Mouse (Mus musculus): ENCODE measurements around the gene Immt. TPM values are rescaled to one million over a fixed set of nuclear protein-coding genes. Genes with fewer than 3 reads are reported as not detected.

Gene Immt
- polyA plus RNA-seq (2015; fragmentation: Nextera tagmentation; extraction: Ambion mirVana) = 170 and 173 TPM in 2 replicates

DNA sequence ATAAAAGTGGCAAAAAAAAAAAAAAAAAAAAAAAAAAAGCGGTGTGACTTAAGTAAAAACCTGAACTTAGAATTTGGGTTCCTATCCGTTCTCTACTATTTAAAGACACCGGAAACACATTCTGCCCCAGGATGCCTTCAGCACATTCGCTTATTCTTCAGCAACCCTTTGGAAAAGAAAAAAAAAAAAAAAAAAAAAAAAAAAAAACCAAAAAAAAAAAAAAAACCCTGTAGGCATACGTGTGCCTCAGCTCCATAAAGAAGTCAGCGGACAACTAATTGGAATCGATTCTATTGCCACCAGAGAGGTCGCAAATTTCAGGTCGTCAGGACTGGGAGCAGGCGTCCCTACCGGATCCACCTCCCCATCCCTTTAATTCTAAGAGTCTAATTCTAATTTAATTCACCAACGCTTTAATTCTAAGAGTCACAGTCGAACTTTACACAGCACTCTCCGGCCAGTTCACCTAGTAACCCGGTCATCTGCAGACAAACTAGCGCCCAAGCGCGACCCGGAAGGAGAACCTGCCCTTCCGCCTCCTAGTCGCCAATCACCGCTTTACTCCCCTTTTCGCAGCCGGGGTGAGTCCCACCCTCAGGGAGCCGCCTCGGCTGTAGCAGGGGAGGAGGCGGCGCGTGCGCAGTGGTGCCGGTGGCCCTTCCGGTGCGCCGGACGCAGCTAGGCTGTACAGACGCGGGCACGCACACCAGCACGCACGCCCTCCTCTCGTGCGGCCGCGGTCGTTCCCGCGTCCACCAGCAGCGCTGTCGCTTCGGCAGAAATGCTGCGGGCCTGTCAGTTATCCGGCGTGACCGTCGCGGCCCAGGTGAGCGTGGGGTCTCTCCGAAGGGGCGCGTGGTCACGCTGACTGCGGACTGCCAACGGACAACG is at the start of gene Immt:
Gene Immt (plus strand): TSS at position 642 of the 891 bp plus-strand sequence.
- peak within 1 kb of the TSS; percentile 74 for H3K4me3 ChIP-seq (ENCODE audit: low read length)
- ATAC-seq (ENCODE audit: low read depth) = peak; percentile 99
- under 1% methylated on average over 64 of the region's 64 CpGs for WGBS

DNA sequence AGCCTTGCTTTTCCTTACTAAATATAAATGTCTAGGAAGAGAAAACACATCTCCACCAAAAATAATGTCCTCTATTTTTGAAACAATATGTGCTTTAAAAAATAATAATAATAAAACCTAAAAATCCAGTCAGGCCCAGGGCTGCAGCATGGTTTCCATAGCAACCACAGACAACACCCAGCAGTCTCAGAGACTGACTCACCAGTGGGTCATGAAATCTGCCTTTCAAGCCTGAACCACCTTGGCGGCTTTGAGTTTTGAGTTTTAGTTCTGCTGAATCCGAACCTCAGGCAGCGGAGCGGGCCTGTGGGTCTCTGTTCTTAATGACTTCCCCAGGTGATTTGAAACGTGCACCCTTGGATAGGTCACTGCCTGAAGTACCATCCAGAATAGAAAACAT is 48.0 kb upstream of the Immt start:
- no peak for ATAC-seq (ENCODE audit: low read depth)
- Histone ChIP-seq H3K4me3 (ENCODE audit: low read length) (no peak overlapping the region), H3K36me3 (ENCODE audit: control insufficient read depth, insufficient read depth, low read length) (no peaks in the 10 kb centered on the region), H3K4me1 (replicated peaks; ENCODE audit: control insufficient read depth, insufficient read depth, low read length) (no peaks in the 10 kb centered on the region), H3K4me2 (ENCODE audit: low read depth, low read length) (no peak overlapping the region), H3K27me3 (ENCODE audit: control insufficient read depth, insufficient read depth, low read depth, low read length) (no peaks in the 10 kb centered on the region), H3K9me3 (ENCODE audit: control insufficient read depth, low read length) (no peaks in the 10 kb centered on the region), H3K27ac (ENCODE audit: low read length) (no peak overlapping the region), H3K9ac (ENCODE audit: low read length) (no peak overlapping the region)
- WGBS = 85% methylated on average over 5 of the region's 5 CpGs

More for the DNA sequence above, at the start of gene Immt:
- no peaks in the 10 kb centered on the region for H3K9me3 ChIP-seq (ENCODE audit: control insufficient read depth, low read length)
- H3K27me3 ChIP-seq (ENCODE audit: control insufficient read depth, insufficient read depth, low read depth, low read length) = no peaks in the 10 kb centered on the region
- H3K27ac ChIP-seq (ENCODE audit: low read length) = peak within 1 kb of the TSS; percentile 81
- H3K36me3 ChIP-seq (ENCODE audit: control insufficient read depth, insufficient read depth, low read length) = 0 out of 2 replicates have a peak, but pooled peaks cover 3% of the 10 kb centered on the region
- H3K4me2 ChIP-seq (ENCODE audit: low read depth, low read length) = peak within 1 kb of the TSS; percentile 93
- peaks cover 8% of the 10 kb centered on the region for H3K4me1 ChIP-seq (replicated peaks; ENCODE audit: control insufficient read depth, insufficient read depth, low read length)
- peak within 1 kb of the TSS; percentile 75 for H3K9ac ChIP-seq (ENCODE audit: low read length)

DNA sequence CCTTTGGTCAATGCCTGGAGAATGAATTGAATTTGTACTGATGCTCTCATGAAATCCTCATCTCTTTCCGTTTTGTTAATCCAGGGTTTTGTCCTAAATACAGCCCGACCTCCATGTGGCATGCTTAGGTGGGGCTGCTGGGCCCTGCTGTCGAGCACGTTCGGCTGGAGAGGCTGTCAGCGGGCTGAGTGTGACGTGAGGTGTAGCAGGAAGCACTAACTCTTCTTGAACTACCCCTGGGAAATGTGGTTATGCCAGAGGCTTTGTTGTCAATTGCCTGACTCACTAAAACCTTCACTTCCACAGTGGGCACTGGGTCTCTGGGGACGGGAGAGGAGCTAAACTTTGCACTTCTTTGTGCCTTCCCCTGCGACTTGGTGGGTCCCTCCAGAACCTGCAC is 42.8 kb upstream of the Immt start:
- 52% methylated on average over 9 of the region's 9 CpGs for WGBS
- no peak for ATAC-seq (ENCODE audit: low read depth)
- no peak overlapping the region for H3K4me3 ChIP-seq (ENCODE audit: low read length)
- no peak overlapping the region for H3K27ac ChIP-seq (ENCODE audit: low read length)
- H3K4me2 ChIP-seq (ENCODE audit: low read depth, low read length) = no peak overlapping the region
- no peaks in the 10 kb centered on the region for H3K9me3 ChIP-seq (ENCODE audit: control insufficient read depth, low read length)
- no peaks in the 10 kb centered on the region for H3K36me3 ChIP-seq (ENCODE audit: control insufficient read depth, insufficient read depth, low read length)
- no peaks in the 10 kb centered on the region for H3K4me1 ChIP-seq (replicated peaks; ENCODE audit: control insufficient read depth, insufficient read depth, low read length)
- H3K27me3 ChIP-seq (ENCODE audit: control insufficient read depth, insufficient read depth, low read depth, low read length) = no peaks in the 10 kb centered on the region
- no peak overlapping the region for H3K9ac ChIP-seq (ENCODE audit: low read length)

DNA sequence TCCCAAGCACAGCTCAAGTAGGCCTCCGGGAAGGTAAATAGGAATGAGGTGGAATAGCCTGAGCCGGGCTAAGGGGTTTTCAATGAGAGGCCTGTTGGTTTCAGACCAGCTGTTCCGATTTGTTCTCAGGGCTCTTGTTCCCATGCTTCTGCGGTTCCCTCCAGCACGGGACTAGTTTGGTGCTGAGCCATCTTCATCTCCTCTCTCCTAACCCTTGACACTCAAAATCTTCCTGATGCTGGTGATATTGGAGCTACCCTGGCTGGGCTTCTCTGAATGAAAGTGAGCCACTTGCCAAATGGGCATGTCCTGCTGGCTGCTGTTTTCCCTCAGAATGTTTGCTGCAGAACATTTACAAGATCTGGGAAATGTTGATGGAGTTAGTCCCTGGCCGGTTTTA is 39.4 kb upstream of the Immt start:
- no peaks in the 10 kb centered on the region for H3K9me3 ChIP-seq (ENCODE audit: control insufficient read depth, low read length)
- no peaks in the 10 kb centered on the region for H3K4me1 ChIP-seq (replicated peaks; ENCODE audit: control insufficient read depth, insufficient read depth, low read length)
- no peaks in the 10 kb centered on the region for H3K36me3 ChIP-seq (ENCODE audit: control insufficient read depth, insufficient read depth, low read length)
- ATAC-seq (ENCODE audit: low read depth) = no peak
- H3K9ac ChIP-seq (ENCODE audit: low read length) = no peak overlapping the region
- 75% methylated on average over 6 of the region's 6 CpGs for WGBS
- H3K27ac ChIP-seq (ENCODE audit: low read length) = no peak overlapping the region
- H3K4me3 ChIP-seq (ENCODE audit: low read length) = no peak overlapping the region
- no peak overlapping the region for H3K4me2 ChIP-seq (ENCODE audit: low read depth, low read length)
- H3K27me3 ChIP-seq (ENCODE audit: control insufficient read depth, insufficient read depth, low read depth, low read length) = no peaks in the 10 kb centered on the region

DNA sequence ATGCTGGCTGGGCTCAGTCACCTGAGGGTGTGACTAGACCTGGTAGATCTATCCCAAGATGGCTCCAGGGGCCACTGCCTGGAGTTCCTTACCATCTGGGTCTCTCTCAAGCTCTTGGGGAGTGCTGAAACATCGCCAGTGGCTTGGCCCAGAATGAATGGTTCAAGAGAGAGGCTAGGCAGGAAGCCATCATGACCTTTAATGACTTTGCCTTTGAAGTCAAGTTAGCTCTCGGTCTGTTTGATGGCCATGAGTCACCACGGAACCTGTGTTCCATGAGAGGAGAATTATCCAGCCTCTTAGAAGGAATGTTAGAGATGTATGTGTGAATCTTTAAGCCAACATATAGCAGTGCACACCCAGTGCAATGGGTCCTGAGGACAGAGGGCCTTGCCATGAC is 31.7 kb upstream of the Immt start:
- H3K4me1 ChIP-seq (replicated peaks; ENCODE audit: control insufficient read depth, insufficient read depth, low read length) = no peaks in the 10 kb centered on the region
- WGBS = 50% methylated on average over 3 of the region's 3 CpGs
- H3K27ac ChIP-seq (ENCODE audit: low read length) = no peak overlapping the region
- no peak overlapping the region for H3K4me2 ChIP-seq (ENCODE audit: low read depth, low read length)
- no peaks in the 10 kb centered on the region for H3K27me3 ChIP-seq (ENCODE audit: control insufficient read depth, insufficient read depth, low read depth, low read length)
- H3K9me3 ChIP-seq (ENCODE audit: control insufficient read depth, low read length) = no peaks in the 10 kb centered on the region
- no peak overlapping the region for H3K4me3 ChIP-seq (ENCODE audit: low read length)
- ATAC-seq (ENCODE audit: low read depth) = no peak
- no peak overlapping the region for H3K9ac ChIP-seq (ENCODE audit: low read length)
- H3K36me3 ChIP-seq (ENCODE audit: control insufficient read depth, insufficient read depth, low read length) = no peaks in the 10 kb centered on the region

DNA sequence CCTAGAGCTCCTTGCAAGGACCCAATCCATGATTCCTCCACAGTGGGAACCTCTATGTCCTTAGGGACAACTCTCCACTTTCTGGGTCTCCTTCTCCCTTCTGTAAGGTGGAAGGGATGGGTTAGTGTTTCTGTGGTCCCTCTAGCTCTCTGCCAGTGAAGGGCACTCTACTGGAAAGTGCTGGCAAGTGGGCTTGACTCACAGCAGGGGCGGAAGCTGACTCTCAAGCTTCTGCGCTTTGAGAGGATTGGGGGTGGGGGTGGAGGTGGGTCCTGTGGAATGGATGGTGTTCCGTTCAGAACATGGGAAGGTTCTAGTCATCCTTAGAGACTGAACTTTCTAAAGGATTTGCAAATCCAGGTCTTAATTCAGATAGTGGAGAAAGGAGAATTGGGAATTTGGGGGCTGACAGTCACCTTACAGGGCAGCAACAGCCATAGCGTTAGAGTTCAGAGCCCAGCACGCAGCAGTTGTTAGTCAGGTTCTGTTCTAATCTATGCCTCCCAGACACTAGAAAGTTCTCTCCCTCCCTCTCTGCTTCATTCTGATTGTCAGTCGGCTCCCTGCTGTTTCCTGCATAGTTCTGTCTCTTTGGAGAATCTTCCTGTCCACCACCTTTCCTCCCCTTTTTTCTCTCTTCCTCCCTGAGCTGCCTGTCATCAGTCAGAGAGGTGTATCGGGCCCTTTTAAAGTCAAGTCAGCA is 30.0 kb upstream of the Immt start:
- Histone ChIP-seq H3K27ac (ENCODE audit: low read length) (no peak overlapping the region), H3K9me3 (ENCODE audit: control insufficient read depth, low read length) (no peaks in the 10 kb centered on the region), H3K4me1 (replicated peaks; ENCODE audit: control insufficient read depth, insufficient read depth, low read length) (no peaks in the 10 kb centered on the region), H3K36me3 (ENCODE audit: control insufficient read depth, insufficient read depth, low read length) (no peaks in the 10 kb centered on the region), H3K4me2 (ENCODE audit: low read depth, low read length) (no peak overlapping the region), H3K9ac (ENCODE audit: low read length) (no peak overlapping the region), H3K4me3 (ENCODE audit: low read length) (no peak overlapping the region), H3K27me3 (ENCODE audit: control insufficient read depth, insufficient read depth, low read depth, low read length) (no peaks in the 10 kb centered on the region)
- no peak for ATAC-seq (ENCODE audit: low read depth)
- 44% methylated on average over 7 of the region's 7 CpGs for WGBS

DNA sequence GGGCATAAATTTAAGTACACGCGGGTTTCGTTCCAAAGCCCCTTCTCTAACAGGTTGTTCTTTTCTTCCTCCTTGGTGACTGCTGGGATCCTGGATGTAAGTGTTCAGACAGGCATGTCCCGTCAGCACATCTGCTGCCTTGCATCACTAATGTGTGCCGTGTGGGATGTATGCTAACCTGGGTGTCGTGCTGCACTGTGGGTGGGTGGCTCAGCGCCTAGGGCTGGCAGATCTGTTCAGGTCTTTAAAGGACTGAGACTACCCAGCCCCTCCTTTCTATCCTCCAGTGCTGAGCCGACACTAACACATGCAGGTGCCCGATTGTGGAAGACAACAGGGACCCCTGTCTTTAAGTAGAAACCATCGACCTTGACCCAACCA is 29.4 kb upstream of the Immt start:
- Histone ChIP-seq H3K4me2 (ENCODE audit: low read depth, low read length) (no peak overlapping the region), H3K27ac (ENCODE audit: low read length) (no peak overlapping the region), H3K36me3 (ENCODE audit: control insufficient read depth, insufficient read depth, low read length) (no peaks in the 10 kb centered on the region), H3K9me3 (ENCODE audit: control insufficient read depth, low read length) (no peaks in the 10 kb centered on the region), H3K27me3 (ENCODE audit: control insufficient read depth, insufficient read depth, low read depth, low read length) (no peaks in the 10 kb centered on the region), H3K9ac (ENCODE audit: low read length) (no peak overlapping the region), H3K4me3 (ENCODE audit: low read length) (no peak overlapping the region), H3K4me1 (replicated peaks; ENCODE audit: control insufficient read depth, insufficient read depth, low read length) (no peaks in the 10 kb centered on the region)
- 69% methylated on average over 10 of the region's 10 CpGs for WGBS
- ATAC-seq (ENCODE audit: low read depth) = no peak

DNA sequence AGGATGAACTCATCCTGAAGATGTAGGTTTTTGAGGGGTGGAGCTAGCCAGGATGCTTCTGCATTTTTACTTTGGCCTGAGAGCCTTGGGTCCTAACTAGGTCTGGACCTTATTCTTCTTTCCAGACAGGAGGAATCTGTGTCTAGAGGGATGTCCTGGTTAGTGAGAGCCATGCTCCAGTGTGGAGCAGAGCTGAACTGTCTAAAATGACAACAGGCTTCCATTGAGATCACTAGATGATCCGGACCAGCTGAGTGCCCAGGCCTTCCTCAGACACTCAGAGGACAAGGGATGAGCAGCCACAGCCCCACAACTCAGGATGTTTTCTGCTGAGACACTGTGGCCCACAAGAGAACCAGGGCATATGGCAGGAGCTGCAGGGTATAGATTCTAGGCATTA is 27.5 kb upstream of the Immt start:
- 87% methylated on average over 1 of the region's 1 CpGs for WGBS
- no peak overlapping the region for H3K9ac ChIP-seq (ENCODE audit: low read length)
- H3K4me3 ChIP-seq (ENCODE audit: low read length) = no peak overlapping the region
- no peaks in the 10 kb centered on the region for H3K27me3 ChIP-seq (ENCODE audit: control insufficient read depth, insufficient read depth, low read depth, low read length)
- H3K9me3 ChIP-seq (ENCODE audit: control insufficient read depth, low read length) = no peaks in the 10 kb centered on the region
- H3K4me2 ChIP-seq (ENCODE audit: low read depth, low read length) = no peak overlapping the region
- no peaks in the 10 kb centered on the region for H3K36me3 ChIP-seq (ENCODE audit: control insufficient read depth, insufficient read depth, low read length)
- ATAC-seq (ENCODE audit: low read depth) = no peak
- H3K4me1 ChIP-seq (replicated peaks; ENCODE audit: control insufficient read depth, insufficient read depth, low read length) = no peaks in the 10 kb centered on the region
- H3K27ac ChIP-seq (ENCODE audit: low read length) = no peak overlapping the region

DNA sequence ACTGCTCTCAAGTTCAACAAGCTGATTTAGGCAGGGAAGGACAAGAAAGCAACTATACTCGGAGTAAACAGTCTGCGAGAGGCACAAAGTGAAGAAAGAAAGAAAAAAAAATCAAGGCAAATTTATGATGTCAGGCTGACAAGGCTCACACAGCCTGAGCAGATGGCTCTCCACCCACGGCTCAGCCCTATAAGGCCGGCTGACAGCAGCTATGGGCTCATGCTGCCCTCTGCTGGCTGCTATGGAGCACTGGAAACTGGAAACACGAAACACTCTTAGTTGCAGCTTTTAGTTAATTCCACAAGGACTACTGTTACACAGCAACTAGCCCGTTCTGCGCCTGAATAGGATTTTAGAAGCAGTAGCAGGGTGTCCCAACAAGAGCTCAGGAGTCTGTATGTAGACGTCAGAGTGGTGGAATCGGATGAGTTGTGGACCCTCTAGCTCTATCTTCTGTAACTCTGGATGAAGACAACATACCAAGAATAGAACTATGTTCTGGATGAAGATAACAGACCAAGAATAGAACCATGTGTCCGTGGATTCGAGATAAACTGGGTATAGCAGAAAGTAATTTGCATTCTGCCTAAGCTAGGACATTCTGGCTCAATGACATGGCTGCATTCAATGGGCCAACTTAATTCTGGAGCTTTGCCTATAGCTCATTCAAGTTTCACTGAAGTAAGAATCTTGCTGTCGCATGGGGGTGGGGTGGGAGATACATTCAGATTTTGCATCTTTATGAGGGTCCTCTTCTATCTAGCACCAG is 26.9 kb upstream of the Immt start:
- Histone ChIP-seq H3K36me3 (ENCODE audit: control insufficient read depth, insufficient read depth, low read length) (no peaks in the 10 kb centered on the region), H3K27ac (ENCODE audit: low read length) (no peak overlapping the region), H3K27me3 (ENCODE audit: control insufficient read depth, insufficient read depth, low read depth, low read length) (no peaks in the 10 kb centered on the region), H3K9ac (ENCODE audit: low read length) (no peak overlapping the region), H3K4me3 (ENCODE audit: low read length) (no peak overlapping the region), H3K4me1 (replicated peaks; ENCODE audit: control insufficient read depth, insufficient read depth, low read length) (no peaks in the 10 kb centered on the region), H3K9me3 (ENCODE audit: control insufficient read depth, low read length) (no peaks in the 10 kb centered on the region), H3K4me2 (ENCODE audit: low read depth, low read length) (no peak overlapping the region)
- peak; percentile 89 for ATAC-seq (ENCODE audit: low read depth)
- WGBS = 18% methylated on average over 12 of the region's 12 CpGs
